Mouse (Mus musculus) cerebral cortex, adult 2 months (tissue): Measurements from ENCODE around the gene Lmbrd2.

Experiments used
- WGBS: fragments of 180-500 bp; shearing (Covaris S2); methylation state at CpG from one replicate; pipeline ENCODE4 v1.1.7; 2018; 5-methylcytosine and 5-hydroxymethylcytosine counted together

The Lmbrd2 gene

DNA sequence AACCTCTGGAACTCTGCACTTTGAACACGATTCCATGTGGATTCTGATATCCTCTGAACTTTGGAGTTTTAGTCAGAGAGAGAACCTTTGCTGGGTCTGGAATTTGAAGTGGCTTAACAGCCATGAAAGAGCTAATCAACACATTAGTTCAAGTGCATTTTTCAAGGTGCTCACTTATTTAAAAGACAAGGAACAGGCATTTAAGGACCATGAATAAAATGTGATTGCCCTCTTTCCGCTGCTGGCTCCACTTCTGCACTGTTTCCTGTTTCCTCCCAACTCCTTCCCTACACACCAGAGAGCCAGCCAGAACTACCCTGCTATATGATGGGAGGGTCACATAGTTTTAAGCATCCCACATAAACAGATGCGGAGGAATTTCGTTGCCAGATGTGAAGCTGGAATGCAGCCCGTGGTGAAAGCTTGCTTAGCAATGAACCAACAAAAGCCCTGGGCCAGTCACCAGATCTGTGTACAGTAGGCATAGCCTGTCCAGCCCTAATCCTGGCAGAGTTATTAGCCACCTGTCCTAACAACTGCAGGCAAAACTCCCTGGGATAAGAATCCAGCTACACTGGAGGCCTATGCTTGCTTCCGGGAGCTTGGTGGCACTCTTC lies 5.4 kb upstream of the Lmbrd2 start:
- 71% methylated on average over 6 of the region's 6 CpGs for WGBS

DNA sequence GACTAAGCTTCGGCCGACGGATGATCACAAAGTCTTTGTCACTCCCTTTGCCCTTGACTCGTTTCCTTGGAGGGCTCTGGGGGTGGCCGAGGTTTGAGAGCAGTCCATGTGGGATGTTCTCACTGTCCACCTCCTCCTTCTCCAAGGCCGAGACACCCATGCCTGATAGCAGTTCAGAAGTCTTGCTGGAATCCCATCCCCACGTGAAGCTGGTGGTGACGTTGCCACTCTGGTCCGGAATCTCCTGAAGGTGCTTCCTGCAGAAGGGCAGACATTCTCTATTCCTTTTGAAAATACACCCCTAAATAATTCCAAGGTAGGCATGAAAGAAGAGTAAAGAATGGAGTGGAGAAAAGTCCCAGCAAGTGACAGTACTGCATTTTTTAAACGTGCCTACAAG lies 903 bp upstream of the Lmbrd2 start:
- 33% methylated on average over 10 of the region's 10 CpGs for WGBS

GRCm38 (mm10) chr15:9140684-9141171 lies 378 bp downstream of the Lmbrd2 start:
- WGBS: under 1% methylated on average over 37 of the region's 37 CpGs

DNA sequence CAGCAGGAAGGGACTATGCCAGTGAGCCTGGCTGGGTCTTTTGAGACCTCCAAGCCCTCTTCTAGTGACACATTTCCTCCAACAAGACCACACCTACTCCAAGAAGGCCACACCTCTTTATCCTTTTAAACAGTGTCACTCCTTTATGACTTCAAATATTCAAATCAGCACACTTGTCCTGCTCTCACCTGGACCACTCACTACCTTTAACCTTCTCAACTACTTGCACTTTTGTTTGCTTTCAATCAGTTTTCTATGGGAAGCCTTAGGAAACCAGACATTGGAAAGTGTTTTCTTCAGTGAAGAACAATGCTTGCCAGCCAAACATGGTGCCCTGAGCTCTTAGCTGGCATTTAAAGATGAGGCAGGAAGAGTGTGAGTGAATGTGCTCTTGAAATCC lies 15.0 kb downstream of the Lmbrd2 start, which contains the start of gene Skp2:
Gene Skp2, minus strand, starts transcription at position 101 of the 400 bp plus-strand sequence.

DNA sequence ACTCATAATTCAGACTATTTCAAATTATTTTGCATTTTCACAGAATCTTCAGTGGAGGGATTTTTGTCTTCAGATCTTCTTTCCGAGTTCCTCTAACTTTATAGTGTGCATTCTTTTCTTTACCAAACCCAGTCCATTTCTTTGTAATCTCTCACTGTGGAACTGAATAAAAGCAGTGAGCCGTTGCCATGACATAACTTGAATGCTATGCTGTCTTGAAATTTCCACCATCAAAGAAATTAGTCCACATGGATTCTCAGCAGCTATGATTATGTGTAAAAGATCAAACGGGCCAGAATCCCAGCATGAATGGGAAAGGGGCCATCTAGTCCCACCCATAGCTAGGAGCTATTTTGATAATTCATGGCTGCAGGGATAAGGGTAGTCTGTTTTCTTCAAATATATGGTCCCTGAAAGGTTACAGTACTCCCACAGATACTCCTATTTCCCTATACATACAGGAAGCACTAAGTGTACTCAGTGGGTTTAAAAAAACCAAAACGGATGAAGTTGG lies 22.3 kb downstream of the Lmbrd2 start:
- 53% methylated on average over 4 of the region's 4 CpGs for WGBS

DNA sequence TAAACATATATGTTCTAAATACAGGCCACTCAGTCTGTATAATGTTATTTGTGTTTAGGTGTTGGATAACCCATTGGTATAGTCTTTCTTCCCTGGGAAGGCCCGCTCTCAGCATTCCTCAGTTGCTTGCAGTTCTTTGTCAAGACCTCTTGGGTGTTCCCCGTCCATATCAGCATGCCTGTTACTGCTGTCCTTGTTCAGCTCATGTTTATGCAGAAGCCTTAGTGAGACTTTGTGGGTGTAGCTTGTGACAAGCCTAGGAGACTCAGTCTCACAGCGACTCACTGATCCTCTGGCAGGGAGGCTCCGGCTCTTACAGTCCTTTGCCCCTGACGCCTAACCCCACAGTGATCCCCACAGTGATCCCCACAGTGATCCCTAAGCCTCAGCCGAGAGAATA lies 23.8 kb downstream of the Lmbrd2 start:
- WGBS: 59% methylated on average over 6 of the region's 6 CpGs

DNA sequence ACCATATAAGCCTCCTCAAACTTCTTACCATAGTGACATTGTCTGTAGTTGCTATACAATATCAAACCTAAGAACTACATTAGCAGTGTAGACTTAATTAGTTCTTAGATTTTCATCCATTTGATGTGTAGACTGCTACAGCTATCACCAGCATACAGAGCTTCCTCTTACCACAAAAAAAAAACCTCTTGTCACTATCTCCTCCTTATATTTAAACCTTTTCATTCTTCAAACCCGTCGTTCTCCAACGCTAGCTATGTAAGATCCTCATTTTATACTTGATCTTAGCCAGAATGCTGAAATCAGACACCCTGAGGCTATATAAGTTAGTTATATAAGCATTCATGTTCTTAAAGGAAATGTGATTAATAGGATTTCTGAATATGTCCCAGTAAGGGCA lies 36.7 kb downstream of the Lmbrd2 start:
- WGBS: 90% methylated on average over 3 of the region's 3 CpGs

DNA sequence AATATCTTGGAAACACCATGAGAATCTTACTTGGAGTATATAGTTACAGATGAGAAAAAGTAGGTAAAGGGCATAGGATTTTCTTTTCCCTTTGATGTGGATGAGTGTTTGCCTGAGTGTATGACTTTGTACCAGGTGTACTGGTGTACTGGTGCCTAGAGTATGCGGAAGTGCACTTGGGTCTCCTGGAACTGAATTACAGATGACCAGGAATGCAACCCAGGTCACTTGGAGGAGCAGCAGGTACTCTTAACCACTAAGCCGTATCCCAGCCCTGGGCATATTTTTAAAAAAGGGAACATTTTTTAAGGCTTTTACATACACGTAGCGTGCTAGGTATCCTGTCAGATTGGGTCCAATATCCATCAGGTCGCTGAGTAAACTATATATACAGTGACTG lies 43.6 kb downstream of the Lmbrd2 start:
- 98% methylated on average over 5 of the region's 5 CpGs for WGBS

DNA sequence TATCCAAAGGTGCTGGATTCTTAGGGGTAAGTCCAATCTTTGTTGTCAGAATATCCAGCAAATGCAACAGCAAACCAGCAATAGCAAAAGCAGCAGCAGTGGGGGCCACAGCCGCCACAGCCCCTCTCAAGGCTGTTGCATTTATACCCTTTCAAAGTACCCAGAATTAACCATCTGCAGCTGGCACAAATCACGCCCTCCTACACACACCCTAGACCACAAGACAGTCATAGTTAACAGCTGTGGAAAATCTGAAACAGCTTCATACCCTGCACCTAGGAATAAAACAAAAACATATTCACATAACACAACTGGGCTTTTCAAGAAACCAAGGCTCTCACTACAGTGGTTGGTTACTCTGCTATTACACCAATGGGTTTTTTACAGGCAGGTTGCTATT lies 49.4 kb downstream of the Lmbrd2 start:
- 57% methylated on average over 2 of the region's 2 CpGs for WGBS

GRCm38 (mm10) chr15:9198421-9198820 lies 58.1 kb downstream of the Lmbrd2 start:
- WGBS: 75% methylated on average over 6 of the region's 6 CpGs

DNA sequence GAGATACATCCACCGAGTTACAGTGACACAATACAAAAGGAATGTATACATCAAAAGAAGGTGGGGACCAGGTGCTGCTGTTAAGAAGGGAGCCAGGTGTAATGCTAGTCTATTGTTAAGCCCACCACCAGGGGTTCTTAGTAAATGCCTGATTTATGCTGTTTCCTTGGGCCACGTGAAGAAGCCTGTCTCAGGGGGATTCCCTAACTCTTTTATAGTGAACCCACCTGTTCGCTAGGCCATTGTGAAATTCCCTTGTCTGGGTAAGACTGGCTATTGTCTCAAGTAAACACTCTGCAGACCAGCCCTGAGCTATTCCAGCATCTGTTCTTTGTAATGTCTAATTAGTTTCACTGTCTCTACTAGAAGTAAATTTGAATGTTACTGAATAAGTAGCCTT lies 72.7 kb downstream of the Lmbrd2 start:
- 70% methylated on average over 3 of the region's 3 CpGs for WGBS

DNA sequence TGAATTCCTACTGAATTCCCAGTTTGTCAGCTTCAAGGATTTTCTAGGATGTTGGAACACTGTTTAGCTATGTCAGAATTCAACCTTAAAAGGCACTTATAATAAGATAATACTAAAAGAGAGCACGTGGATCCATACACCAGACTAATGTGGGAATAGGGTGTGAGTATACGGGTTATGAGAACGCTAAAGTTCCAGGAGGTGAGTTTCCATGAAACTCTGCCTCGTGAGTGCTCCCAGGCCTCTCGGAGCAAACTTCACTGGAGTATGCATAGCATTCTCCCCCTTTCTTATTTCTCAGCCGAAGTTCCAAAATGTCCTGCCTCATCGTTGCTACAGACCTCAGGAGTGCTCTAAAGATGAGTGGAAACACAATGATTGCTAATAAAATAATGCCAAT lies 73.1 kb downstream of the Lmbrd2 start:
- 88% methylated on average over 7 of the region's 7 CpGs for WGBS

DNA sequence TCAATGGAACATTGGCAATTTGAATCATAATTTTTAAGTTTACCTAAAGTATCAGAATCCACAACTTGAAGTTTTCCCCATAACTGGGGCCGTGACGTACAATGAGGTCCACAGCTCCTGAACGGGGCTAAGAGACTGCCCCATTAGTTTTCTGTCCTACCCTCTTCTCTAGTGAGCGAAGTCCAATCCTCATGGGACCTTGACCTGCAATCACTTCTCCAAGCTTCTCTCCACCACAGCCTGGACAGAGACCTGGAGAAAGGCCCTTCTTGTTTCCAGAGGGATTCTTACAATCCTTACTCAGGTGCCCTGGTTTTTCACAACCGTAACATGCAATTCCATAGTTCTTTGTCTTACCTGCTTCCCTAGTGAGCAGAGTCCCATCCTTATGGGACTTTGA lies 76.1 kb downstream of the Lmbrd2 start:
- 95% methylated on average over 5 of the region's 5 CpGs for WGBS

- 62% methylated on average over 4 of the region's 4 CpGs for WGBS
Observed at GRCm38 (mm10) chr15:9230917-9231316, 90.6 kb downstream of the Lmbrd2 start.
